Mouse (Mus musculus) lung, postnatal 0 days (tissue): ENCODE measurements at regions not wholly inside any gene's neighbourhood (a gene's known extent, or its start where the extent isn't known, plus 50 kb on each side); places are given as distances from the start of the nearest gene placed in this dataset.

Experiments used
- CTCF ChIP-seq: IDR thresholded peaks from 2 replicates; pipeline ENCODE4 v1.5.1; 2016; ENCODE audit warnings: antibody characterized with exemption, mild to moderate bottlenecking
- EP300 ChIP-seq: IDR thresholded peaks from 2 replicates; pipeline ENCODE4 v1.6.1; 2016; ENCODE audit warnings: antibody characterized with exemption, mild to moderate bottlenecking, control low read depth

DNA sequence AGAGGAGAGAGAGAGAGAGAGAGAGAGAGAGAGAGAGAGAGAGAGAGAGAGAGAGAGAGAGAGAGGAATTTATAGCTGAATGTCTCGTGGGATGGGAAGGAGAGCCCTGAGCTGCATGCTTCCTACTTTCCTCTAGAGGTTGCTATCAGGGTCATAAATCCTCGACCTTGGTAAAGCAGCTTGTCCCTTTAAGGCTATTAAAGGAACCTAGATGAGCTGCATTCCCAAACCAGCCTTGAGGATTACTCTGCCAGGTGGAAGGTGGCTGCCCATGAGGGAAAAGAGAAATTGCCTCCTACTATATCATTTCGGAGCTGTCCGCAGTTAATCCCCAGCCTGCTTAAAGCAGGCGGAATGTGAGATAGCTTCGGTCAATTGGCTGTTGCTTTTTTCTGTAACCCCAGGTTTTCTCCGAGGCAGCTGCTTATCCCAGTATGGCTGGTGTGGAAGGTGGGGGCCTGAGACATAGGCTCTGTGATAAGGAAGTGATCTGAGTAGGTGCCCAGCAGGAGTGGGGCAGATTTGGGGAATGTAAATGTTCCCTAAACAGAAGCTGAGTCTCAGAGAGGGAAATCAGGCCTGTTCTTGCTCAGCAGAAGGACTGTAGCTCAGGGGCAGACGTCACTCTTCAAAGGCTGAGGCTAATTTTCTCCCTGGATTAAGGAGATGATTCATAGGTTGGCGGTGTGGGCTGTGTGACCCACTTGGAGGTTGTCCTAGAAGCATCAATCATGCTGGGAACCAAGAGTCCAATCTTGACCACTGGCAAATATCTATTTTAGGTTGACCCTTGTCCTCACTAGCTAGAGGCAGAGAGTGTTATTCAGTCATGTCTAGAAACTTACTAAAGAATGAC lies 255.2 kb upstream of the Camk1g start:
- no peak for TF ChIP-seq CTCF
- TF ChIP-seq EP300, result no peak
